Mouse (Mus musculus) frontal cortex, postnatal 10 days (tissue): Measurements from ENCODE around the gene Chst5.

Source experiments
- DNase-seq, 2 experiments: peaks; one replicate each; pipeline ENCODE4 v3.0.0; 2022; ENCODE audit warnings: low spot score in 2 of 2, mixed read lengths in 1 of 2

Gene Chst5

GRCm38 (mm10) chr8:111929648-111930344, 19.5 kb upstream of the Chst5 start:
- DNase-seq: no peak

GRCm38 (mm10) chr8:111924976-111925375, 14.7 kb upstream of the Chst5 start:
- no peak for DNase-seq

- DNase-seq: no peak
These were observed 13.1 kb upstream of the Chst5 start for GRCm38 (mm10) chr8:111923383-111923804.

GRCm38 (mm10) chr8:111920971-111921370, 10.7 kb upstream of the Chst5 start:
- DNase-seq: no peak

- DNase-seq: no peak
These were observed 9.4 kb upstream of the Chst5 start for GRCm38 (mm10) chr8:111919663-111920062.

- peak; percentile 61 to 77 for DNase-seq
These were observed 2.7 kb upstream of the Chst5 start for GRCm38 (mm10) chr8:111912860-111913432.

- no peak for DNase-seq
These were observed 1.3 kb upstream of the Chst5 start for GRCm38 (mm10) chr8:111911572-111911971.

GRCm38 (mm10) chr8:111905500-111906121, 4.6 kb downstream of the Chst5 start:
- no peak for DNase-seq

GRCm38 (mm10) chr8:111902080-111902479, 8.2 kb downstream of the Chst5 start:
- no peak for DNase-seq

GRCm38 (mm10) chr8:111898586-111898985, 11.7 kb downstream of the Chst5 start:
- no peak for DNase-seq

- no peak for DNase-seq
These were observed 15.3 kb downstream of the Chst5 start for GRCm38 (mm10) chr8:111894955-111895354.

- DNase-seq: no peak
These were observed 17.6 kb downstream of the Chst5 start for GRCm38 (mm10) chr8:111892615-111893014.

- no peak for DNase-seq
These were observed 18.3 kb downstream of the Chst5 start for GRCm38 (mm10) chr8:111891983-111892382.

GRCm38 (mm10) chr8:111890911-111891303, 19.3 kb downstream of the Chst5 start:
- no peak for DNase-seq

- no peak for DNase-seq
These were observed 20.0 kb downstream of the Chst5 start for GRCm38 (mm10) chr8:111889931-111890910.

GRCm38 (mm10) chr8:111888091-111888650, 22.1 kb downstream of the Chst5 start:
- DNase-seq: no peak

- DNase-seq: no peak
These were observed 22.8 kb downstream of the Chst5 start for GRCm38 (mm10) chr8:111887479-111887878.

- no peak for DNase-seq
These were observed 26.6 kb downstream of the Chst5 start for GRCm38 (mm10) chr8:111883615-111884014.

GRCm38 (mm10) chr8:111881591-111881990, 28.7 kb downstream of the Chst5 start:
- DNase-seq: no peak

GRCm38 (mm10) chr8:111877711-111878110, 32.5 kb downstream of the Chst5 start:
- no peak for DNase-seq

GRCm38 (mm10) chr8:111876355-111876948, 33.8 kb downstream of the Chst5 start, which contains the start of gene Tmem170:
Tmem170 (minus strand) TSS chr8:111876750.
- DNase-seq: peak; percentile 94 to 97
